Mouse (Mus musculus) kidney, adult 11 months (tissue): ENCODE measurements around the gene Asz1.

Source experiments
- DNase-seq: peaks from one replicate; pipeline ENCODE4 v3.0.0; 2022

Asz1 gene

DNA sequence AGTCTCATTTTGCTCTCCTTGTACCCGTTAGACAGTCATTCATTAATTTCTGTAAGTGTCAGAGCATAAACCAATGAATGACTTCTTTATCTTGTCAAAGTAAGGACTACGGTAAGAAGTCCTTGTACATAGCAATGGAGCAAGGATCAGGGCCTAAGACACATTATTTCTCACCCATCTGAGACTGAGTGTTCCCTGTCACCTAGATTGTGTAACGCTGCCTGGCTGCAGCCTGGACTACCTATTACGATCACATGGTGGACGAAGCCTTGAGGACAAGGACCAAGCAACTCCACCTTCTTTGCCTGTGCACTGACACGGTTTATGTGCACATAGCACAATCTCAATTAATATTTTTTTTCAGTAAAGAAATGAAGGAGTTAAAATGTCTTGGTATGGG lies 106.8 kb downstream of the Asz1 start:
- no peak for DNase-seq
